8 mouse cellular contexts compared by ENCODE assay signal in the genomic region with DNA sequence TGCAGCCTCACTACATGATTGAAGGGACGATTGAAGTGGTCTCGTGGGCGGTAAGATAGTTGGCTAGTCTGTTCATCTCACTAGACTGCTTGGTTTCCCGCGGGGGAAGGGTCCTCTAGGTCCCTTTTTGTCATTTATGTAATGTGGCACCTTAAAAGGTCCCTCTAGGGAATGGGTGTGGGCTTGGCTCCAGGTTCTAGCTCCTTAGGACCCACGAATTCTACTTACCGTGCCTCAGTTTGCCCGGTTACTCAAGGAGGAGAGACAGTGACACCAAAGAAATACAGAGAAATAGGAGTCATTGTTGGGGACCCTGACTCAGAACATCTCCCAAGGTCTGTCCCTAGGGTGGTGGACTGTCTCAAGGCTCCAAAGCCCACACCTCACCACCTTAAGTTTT. TPM values are rescaled to one million over a fixed set of nuclear protein-coding genes. Genes with fewer than 3 reads are reported as not detected.
DNase-seq lines count a peak whose midpoint lies in the region; ATAC-seq and TF ChIP-seq lines count a peak whose summit lies in the region.

No protein-coding gene starts in this region.

- peaks cover 53% of the 10 kb centered on the region for H3K27me3 ChIP-seq in heart, embryonic 16.5 days (ENCODE audit: control insufficient read depth, insufficient read depth, low read length)
- H3K27me3 ChIP-seq in hindbrain, embryonic 11.5 days (ENCODE audit: control insufficient read depth, insufficient read depth, low read length), result no peaks in the 10 kb centered on the region; the same call in 1 of the 2 replicates
- H3K27me3 ChIP-seq in midbrain, embryonic 14.5 days (ENCODE audit: control insufficient read depth, insufficient read depth, low read length), result peaks cover 4% of the 10 kb centered on the region; the same call in 1 of the 2 replicates

- H3K4me1 ChIP-seq in heart, embryonic 16.5 days (ENCODE audit: control insufficient read depth, insufficient read depth, low read length), result peaks cover 12% of the 10 kb centered on the region
- H3K4me1 ChIP-seq in cortical plate, adult 2 months (ENCODE audit: control insufficient read depth, insufficient read depth, low read length), result no peaks in the 10 kb centered on the region
- H3K4me1 ChIP-seq in hindbrain, embryonic 11.5 days (replicated peaks; ENCODE audit: control insufficient read depth, insufficient read depth, low read length), result peaks cover 6% of the 10 kb centered on the region; the same call in 1 of the 2 replicates
- peaks cover 27% of the 10 kb centered on the region for H3K4me1 ChIP-seq in midbrain, embryonic 14.5 days (ENCODE audit: control insufficient read depth, insufficient read depth, low read length)

- intact Hi-C loops in gastrocnemius, adult 2 months (cut with DNase I), result no loop called here

- H3K36me3 ChIP-seq in heart, embryonic 16.5 days (ENCODE audit: control insufficient read depth, insufficient read depth), result no peaks in the 10 kb centered on the region
- no peaks in the 10 kb centered on the region for H3K36me3 ChIP-seq in hindbrain, embryonic 11.5 days (ENCODE audit: control insufficient read depth, insufficient read depth, low read length)
- H3K36me3 ChIP-seq in midbrain, embryonic 14.5 days (ENCODE audit: control insufficient read depth, insufficient read depth, low read length), result no peaks in the 10 kb centered on the region

- WGBS in heart, embryonic 16.5 days, result 17% methylated on average over 8 of the region's 8 CpGs
- 15% methylated on average over 8 of the region's 8 CpGs for WGBS in hindbrain, embryonic 11.5 days
- 17% methylated on average over 8 of the region's 8 CpGs for WGBS in midbrain, embryonic 14.5 days

- ATAC-seq in heart, embryonic 16.5 days (replicated peaks; ENCODE audit: extremely low read depth, insufficient read depth, low FRiP score), result no peak
- no peak for ATAC-seq in hindbrain, embryonic 11.5 days (ENCODE audit: low FRiP score)
- ATAC-seq in midbrain, embryonic 14.5 days (ENCODE audit: low FRiP score, low TSS enrichment), result 0 out of 2 replicates have a peak, but pooled peaks have one; percentile 2

- 0 out of 2 replicates have a peak, but pooled peaks cover 4% of the 10 kb centered on the region for H3K9me3 ChIP-seq in heart, embryonic 16.5 days (replicated peaks; ENCODE audit: control insufficient read depth, low read length)
- no peaks in the 10 kb centered on the region for H3K9me3 ChIP-seq in hindbrain, embryonic 11.5 days (ENCODE audit: control insufficient read depth, low read length)
- no peaks in the 10 kb centered on the region for H3K9me3 ChIP-seq in midbrain, embryonic 14.5 days (ENCODE audit: control insufficient read depth, low read length)

- no peak for TF ChIP-seq CTCF in cortical plate, adult 2 months (IDR thresholded peaks at IDR 0.05; ENCODE audit: extremely low read depth, insufficient read depth, low read length)
- no peak for TF ChIP-seq CTCF in gastrocnemius, adult 2 months (IDR thresholded peaks at IDR 0.05)

- no peak overlapping the region for H3K27ac ChIP-seq in heart, embryonic 16.5 days (ENCODE audit: low read length)
- no peak overlapping the region for H3K27ac ChIP-seq in cortical plate, adult 2 months (ENCODE audit: insufficient read depth, low read length)
- H3K27ac ChIP-seq in hindbrain, embryonic 11.5 days (ENCODE audit: low read depth, low read length), result no peak overlapping the region
- H3K27ac ChIP-seq in midbrain, embryonic 14.5 days (replicated peaks; ENCODE audit: low read depth, low read length), result peak overlapping the region; percentile 79; the same call in 1 of the 2 replicates
- H3K27ac ChIP-seq in gastrocnemius, adult 2 months, result no peak overlapping the region

- DNase-seq in heart, adult 8-10 months (ENCODE audit: low spot score), result no peak
- no peak for DNase-seq in hindbrain, embryonic 11.5 days (ENCODE audit: low spot score)
- no peak for DNase-seq in midbrain, embryonic 14.5 days
- DNase-seq in thymus, postnatal 10 days (ENCODE audit: low spot score in 2 of 2), result no peak
- no peak for DNase-seq in adrenal gland, adult 2 months
- DNase-seq in gastrocnemius, adult 2 months, result no peak

- H3K4me2 ChIP-seq in heart, embryonic 16.5 days (ENCODE audit: low read depth, low read length), result peak overlapping the region; percentile 99
- peak overlapping the region; percentile 65 for H3K4me2 ChIP-seq in hindbrain, embryonic 11.5 days (replicated peaks; ENCODE audit: low read depth, low read length)
- peak overlapping the region; percentile 97 for H3K4me2 ChIP-seq in midbrain, embryonic 14.5 days (ENCODE audit: low read length)

- H3K9ac ChIP-seq in heart, embryonic 16.5 days (ENCODE audit: low read length), result no peak overlapping the region
- H3K9ac ChIP-seq in hindbrain, embryonic 11.5 days (ENCODE audit: low read depth, low read length), result no peak overlapping the region; the same call in 1 of the 2 replicates
- H3K9ac ChIP-seq in midbrain, embryonic 14.5 days (replicated peaks; ENCODE audit: low read length), result peak overlapping the region; percentile 92

- no peak for TF ChIP-seq POLR2A in cortical plate, adult 2 months (IDR thresholded peaks at IDR 0.05; ENCODE audit: extremely low read depth, insufficient read depth, low read length)

- peak overlapping the region; percentile 74; the same call in 1 of the 2 replicates for H3K4me3 ChIP-seq in heart, embryonic 16.5 days (ENCODE audit: low read length)
- H3K4me3 ChIP-seq in cortical plate, adult 2 months (ENCODE audit: insufficient read depth, low read length), result peak overlapping the region; percentile 55; the same call in 1 of the 2 replicates
- H3K4me3 ChIP-seq in hindbrain, embryonic 11.5 days (ENCODE audit: low read depth, low read length), result no peak overlapping the region; the same call in 1 of the 2 replicates
- peak overlapping the region; percentile 86 for H3K4me3 ChIP-seq in midbrain, embryonic 14.5 days (replicated peaks; ENCODE audit: low read depth, low read length)
- no peak overlapping the region; the same call in 1 of the 2 replicates for H3K4me3 ChIP-seq in gastrocnemius, adult 2 months

RNA-seq across cellular contexts. Expression of gene Dlgap3, which starts 1.3 kb away (rescaled TPM):
- 0.39 and 0.45 TPM in 2 replicates for polyA plus RNA-seq in heart, embryonic 16.5 days (2015; fragmentation: Nextera tagmentation; extraction: Ambion mirVana)
- total RNA-seq in heart, adult 8-10 months (2022), result under 1 TPM; 0.06 to 0.98 (median 0.25) TPM
- 222 and 224 TPM in 2 replicates for polyA plus RNA-seq in cortical plate, adult 2 months (2012; rRNA removed)
- 6.7 and 7.1 TPM in 2 replicates for polyA plus RNA-seq in hindbrain, embryonic 11.5 days (2014; fragmentation: Nextera tagmentation; extraction: Ambion mirVana)
- polyA plus RNA-seq in midbrain, embryonic 14.5 days (2014; fragmentation: Nextera tagmentation; extraction: Ambion mirVana), result 22.3 and 25.5 TPM in 2 replicates
- 1 to 10 TPM; 3.4 to 3.9 TPM for total RNA-seq in adrenal gland, adult 2 months (2021)
- 13.3 and 14.7 TPM in 2 replicates for polyA plus RNA-seq in adrenal gland, adult 2 months (2012; rRNA removed)
- not detected for total RNA-seq in gastrocnemius, adult 2 months (2021)

RNA-seq across cellular contexts. Expression of gene Tmem35b, which starts 44.2 kb away (rescaled TPM):
- 14.2 and 14.4 TPM in 2 replicates for polyA plus RNA-seq in heart, embryonic 16.5 days (2015; fragmentation: Nextera tagmentation; extraction: Ambion mirVana)
- total RNA-seq in heart, adult 8-10 months (2022), result 1 to 10 TPM; 1.0 to 3.1 (median 2.4) TPM
- 9.5 and 11.6 TPM in 2 replicates for polyA plus RNA-seq in cortical plate, adult 2 months (2012; rRNA removed)
- polyA plus RNA-seq in hindbrain, embryonic 11.5 days (2014; fragmentation: Nextera tagmentation; extraction: Ambion mirVana), result 14.0 and 14.2 TPM in 2 replicates
- 15.7 and 17.6 TPM in 2 replicates for polyA plus RNA-seq in midbrain, embryonic 14.5 days (2014; fragmentation: Nextera tagmentation; extraction: Ambion mirVana)
- 10 to 100 TPM; 18.1 to 19.3 TPM for total RNA-seq in adrenal gland, adult 2 months (2021)
- polyA plus RNA-seq in adrenal gland, adult 2 months (2012; rRNA removed), result 17.6 and 19.7 TPM in 2 replicates
- 1 to 10 TPM in 1 of 2 experiments, under 1 TPM in 1; 0.87 to 1.4 TPM for total RNA-seq in gastrocnemius, adult 2 months (2021)

Comparison
In these comparisons a context has a peak if more than half of its experiments do, and no peak if none do; other contexts are left out.
1. H3K4me3 ChIP-seq: peak in heart, embryonic 16.5 days (single experiment), cortical plate, adult 2 months (single experiment) and midbrain, embryonic 14.5 days (single experiment); none in hindbrain, embryonic 11.5 days (single experiment) and gastrocnemius, adult 2 months (single experiment).
2. Peak in every context shown above with its lines, with median percentiles within 50 percentile points of each other: H3K4me2 ChIP-seq.